Mouse (Mus musculus) small intestine, adult 2 months (tissue): Measurements from ENCODE around the gene Cfap299.

ENCODE experiments used
- CTCF ChIP-seq: fragments of 200-500 bp; IDR thresholded peaks from 2 replicates; pipeline ENCODE4 v1.5.1; 2012; ENCODE audit warnings: low read depth, mild to moderate bottlenecking, control low read depth, inconsistent platforms, low read length, moderate library complexity, mixed read lengths; ENCODE audit not compliant: insufficient replicate concordance, insufficient read length; ENCODE audit errors: extremely low read depth
- POLR2A ChIP-seq: fragments of 200-500 bp; IDR thresholded peaks from 2 replicates; pipeline ENCODE4 v1.6.1; 2012; ENCODE audit warnings: low read depth, mild to moderate bottlenecking, control low read depth, inconsistent platforms, low read length, moderate library complexity

DNA sequence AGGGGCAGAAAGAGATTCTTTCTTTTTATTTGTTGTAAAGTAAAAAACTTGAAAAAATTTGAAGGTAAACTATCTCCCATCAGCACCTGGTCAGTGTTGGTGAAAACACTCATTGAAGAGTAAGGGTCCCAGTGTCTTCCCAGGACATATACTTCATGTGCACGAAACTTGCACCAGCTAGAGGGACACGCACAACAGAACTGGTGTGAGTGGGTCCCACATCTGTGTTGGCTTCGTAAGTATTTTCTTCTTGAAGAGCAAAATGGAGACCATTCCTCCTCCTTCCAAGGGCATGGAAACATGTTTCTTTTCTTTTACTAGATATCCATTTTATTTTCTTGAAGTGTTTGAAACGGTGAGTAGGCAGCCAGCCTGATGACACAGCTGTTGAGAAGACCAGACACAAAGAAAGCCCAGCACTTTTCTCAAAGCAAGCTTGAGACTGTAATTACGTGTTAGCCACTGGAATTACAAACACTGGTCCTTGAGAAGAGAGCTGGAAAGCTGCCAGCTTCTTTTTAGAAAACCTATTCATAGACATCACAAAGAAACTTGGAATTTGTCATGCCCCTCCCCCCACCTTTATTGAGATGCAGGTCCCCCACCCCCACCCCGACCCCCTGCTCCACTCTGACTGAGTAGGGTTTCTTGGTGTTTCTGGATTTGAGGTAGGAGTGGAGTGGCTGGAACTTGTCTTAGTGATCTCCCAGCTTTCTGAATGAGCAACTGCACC, 237.5 kb downstream of the Cfap299 start:
- no peak for TF ChIP-seq CTCF
- no peak for TF ChIP-seq POLR2A
